Comparison of ENCODE assay signal across 26 mouse cellular contexts in genomic region chr9:65113694-65114093, GRCm38 (mm10). TPM values are rescaled to one million over a fixed set of nuclear protein-coding genes. Genes with fewer than 3 reads are reported as not detected.
DNase-seq lines count a peak whose midpoint lies in the region; ATAC-seq and TF ChIP-seq lines count a peak whose summit lies in the region.
"Had no signal": no experiment of that assay in that cellular context is flagged by ENCODE, and none has a peak within 500 bp of the region (broad histone marks: within the 10 kb centered on the region; RNA-seq: fewer than 3 reads in every experiment).

No protein-coding gene starts in this region.

- no peak for TF ChIP-seq CTCF in forebrain, postnatal 0 days (IDR thresholded peaks at IDR 0.05; ENCODE audit: low read depth)

- 0 out of 2 replicates have a peak overlapping the region, but pooled peaks have one; percentile 30 for H3K27ac ChIP-seq in forebrain, embryonic 10.5 days
- no peak overlapping the region for H3K27ac ChIP-seq in forebrain, postnatal 0 days (ENCODE audit: low read depth, low read length)
- H3K27ac ChIP-seq: embryonic facial prominence, embryonic 10.5 days; embryonic facial prominence, embryonic 13.5 days; heart, embryonic 13.5 days; hindbrain, embryonic 12.5 days; hindbrain, embryonic 15.5 days; intestine, embryonic 15.5 days had no signal

- no peak overlapping the region for H3K9ac ChIP-seq in forebrain, postnatal 0 days
- H3K9ac ChIP-seq: embryonic facial prominence, embryonic 13.5 days; heart, embryonic 13.5 days; hindbrain, embryonic 12.5 days; hindbrain, embryonic 15.5 days; intestine, embryonic 15.5 days had no signal

- peaks cover 15% of the 10 kb centered on the region for H3K27me3 ChIP-seq in forebrain, embryonic 10.5 days (ENCODE audit: poor library complexity, severe bottlenecking)
- no peaks in the 10 kb centered on the region for H3K27me3 ChIP-seq in forebrain, postnatal 0 days (ENCODE audit: insufficient read depth, low read length)
- H3K27me3 ChIP-seq in megakaryocyte, embryonic 14.5 days (replicated peaks) = peaks cover 83% of the 10 kb centered on the region
- H3K27me3 ChIP-seq: embryonic facial prominence, embryonic 13.5 days; hindbrain, embryonic 12.5 days; hindbrain, embryonic 15.5 days; intestine, embryonic 15.5 days had no signal

- WGBS in forebrain, embryonic 10.5 days = 86% methylated on average over 2 of the region's 2 CpGs
- WGBS in forebrain, postnatal 0 days = 89% methylated on average over 2 of the region's 2 CpGs

- peaks cover 17% of the 10 kb centered on the region for H3K36me3 ChIP-seq in forebrain, embryonic 10.5 days (replicated peaks)
- peaks cover 16% of the 10 kb centered on the region for H3K36me3 ChIP-seq in forebrain, postnatal 0 days (ENCODE audit: insufficient read depth)
- H3K36me3 ChIP-seq in megakaryocyte, embryonic 14.5 days (replicated peaks; ENCODE audit: low read length) = no peaks in the 10 kb centered on the region

- ATAC-seq in forebrain, postnatal 0 days = no peak
- no peak for ATAC-seq in megakaryocyte, adult 5-6 weeks (ENCODE audit: poor library complexity, severe bottlenecking)
- peak; percentile 66 for ATAC-seq in granulocyte monocyte progenitor cell, adult 5-6 weeks (replicated peaks; ENCODE audit: poor library complexity, severe bottlenecking)
- ATAC-seq: activated CD4-positive, CD25-positive, alpha-beta regulatory T cell, adult 4 months; forebrain, embryonic 14.5 days; intestine, embryonic 15.5 days had no signal

- no peak overlapping the region for H3K4me3 ChIP-seq in forebrain, embryonic 10.5 days
- no peak overlapping the region for H3K4me3 ChIP-seq in forebrain, postnatal 0 days (ENCODE audit: low read depth, low read length)
- H3K4me3 ChIP-seq in megakaryocyte, embryonic 14.5 days (replicated peaks) = peak overlapping the region; percentile 2
- H3K4me3 ChIP-seq: embryonic facial prominence, embryonic 10.5 days; embryonic facial prominence, embryonic 13.5 days; erythroblast, embryonic 14.5 days; heart, embryonic 13.5 days; hindbrain, embryonic 12.5 days; hindbrain, embryonic 15.5 days; intestine, embryonic 15.5 days had no signal

- DNase-seq in forebrain, embryonic 10.5 days (ENCODE audit: extremely low spot score, low spot score) = no peak
- no peak for DNase-seq in forebrain, postnatal 0 days
- no peak for DNase-seq in cerebellum, postnatal 10 days
- DNase-seq: adrenal gland, adult 8-10 months; adrenal gland, postnatal 25 days; cerebellum, adult 11-12 months; cerebellum, adult 8-10 months; cerebellum, postnatal 14 days; embryo, embryonic 11 days; gastrocnemius, postnatal 14 days; heart, adult 18-20 months; heart, postnatal 14 days; heart, postnatal 4 days; kidney, adult 11 months had no signal

- peaks cover 21% of the 10 kb centered on the region for H3K4me1 ChIP-seq in forebrain, embryonic 10.5 days
- H3K4me1 ChIP-seq in forebrain, postnatal 0 days (ENCODE audit: insufficient read depth) = no peaks in the 10 kb centered on the region
- H3K4me1 ChIP-seq in megakaryocyte, embryonic 14.5 days = peaks cover 15% of the 10 kb centered on the region

- no peak overlapping the region for H3K4me2 ChIP-seq in forebrain, postnatal 0 days (ENCODE audit: low read depth)
- H3K4me2 ChIP-seq: embryonic facial prominence, embryonic 13.5 days; heart, embryonic 13.5 days; hindbrain, embryonic 12.5 days; hindbrain, embryonic 15.5 days; intestine, embryonic 15.5 days had no signal

- no peaks in the 10 kb centered on the region for H3K9me3 ChIP-seq in forebrain, embryonic 10.5 days
- no peaks in the 10 kb centered on the region for H3K9me3 ChIP-seq in forebrain, postnatal 0 days (ENCODE audit: low read length)
- H3K9me3 ChIP-seq in megakaryocyte, embryonic 14.5 days = peaks cover 9% of the 10 kb centered on the region
- H3K9me3 ChIP-seq: embryonic facial prominence, embryonic 10.5 days; embryonic facial prominence, embryonic 13.5 days; heart, embryonic 13.5 days; hindbrain, embryonic 12.5 days; hindbrain, embryonic 15.5 days; intestine, embryonic 15.5 days had no signal

RNA-seq across cellular contexts. Expression of gene Igdcc4, which starts 12.4 kb away (rescaled TPM):
- polyA plus RNA-seq in forebrain, embryonic 10.5 days (2016; fragmentation: Nextera tagmentation; extraction: Ambion mirVana) = 7.7 and 8.0 TPM in 2 replicates
- total RNA-seq in forebrain, postnatal 0 days (2014; rRNA removed) = 28.2 and 30.7 TPM in 2 replicates
- 6.4 and 9.6 TPM in 2 replicates for polyA plus RNA-seq in forebrain, postnatal 0 days (2015; fragmentation: Nextera tagmentation; extraction: Ambion mirVana)
- polyA plus RNA-seq in megakaryocyte, embryonic 14.5 days (2012; ENCODE audit: insufficient read depth, low replicate concordance) = 0.08 TPM in 1 of 2 replicates, not detected in the other
- total RNA-seq in megakaryocyte, adult 5-6 weeks (2015) = 0.05 and 0.09 TPM in 2 replicates
- total RNA-seq in megakaryocyte, adult 5-6 weeks (2017) = not detected in 2 replicates
- 0.38 TPM in 1 of 2 replicates, not detected in the other for total RNA-seq in granulocyte monocyte progenitor cell, adult 5-6 weeks (2014; fragmentation: Nextera tagmentation)
- 0.15 and 0.17 TPM in 2 replicates for total RNA-seq in granulocyte monocyte progenitor cell, adult 5-6 weeks (2017)
- polyA plus RNA-seq: erythroblast, embryonic 14.5 days had no signal

RNA-seq across cellular contexts. Expression of gene Igdcc3, which starts 27.3 kb away (rescaled TPM):
- polyA plus RNA-seq in forebrain, embryonic 10.5 days (2016; fragmentation: Nextera tagmentation; extraction: Ambion mirVana) = 208 and 246 TPM in 2 replicates
- total RNA-seq in forebrain, postnatal 0 days (2014; rRNA removed) = 2.7 and 3.0 TPM in 2 replicates
- 2.6 and 4.2 TPM in 2 replicates for polyA plus RNA-seq in forebrain, postnatal 0 days (2015; fragmentation: Nextera tagmentation; extraction: Ambion mirVana)
- polyA plus RNA-seq in megakaryocyte, embryonic 14.5 days (2012; ENCODE audit: insufficient read depth, low replicate concordance) = not detected in 2 replicates
- not detected in 2 replicates for total RNA-seq in megakaryocyte, adult 5-6 weeks (2015)
- total RNA-seq in megakaryocyte, adult 5-6 weeks (2017) = not detected in 2 replicates
- not detected in 2 replicates for total RNA-seq in granulocyte monocyte progenitor cell, adult 5-6 weeks (2014; fragmentation: Nextera tagmentation)
- not detected in 2 replicates for total RNA-seq in granulocyte monocyte progenitor cell, adult 5-6 weeks (2017)
- polyA plus RNA-seq: activated CD4-positive, CD25-positive, alpha-beta regulatory T cell, adult 4 months; erythroblast, embryonic 14.5 days had no signal

Comparison
In these comparisons a context has a peak if more than half of its experiments do, and no peak if none do; other contexts are left out.
1. RNA of gene Igdcc4, which starts 12.4 kb away (total RNA-seq): 28.2 to 30.7 TPM in forebrain, postnatal 0 days; 0.15 to 0.38 TPM in granulocyte monocyte progenitor cell, adult 5-6 weeks and 0.05 to 0.09 TPM in megakaryocyte, adult 5-6 weeks; every median in the first group is over 10 times any median in the second.